Mouse (Mus musculus): ENCODE results near the gene Lrrfip1.
A peak's percentile ranks its signal among the peaks of the same experiment; 100 is the strongest.

Lrrfip1 gene

DNA sequence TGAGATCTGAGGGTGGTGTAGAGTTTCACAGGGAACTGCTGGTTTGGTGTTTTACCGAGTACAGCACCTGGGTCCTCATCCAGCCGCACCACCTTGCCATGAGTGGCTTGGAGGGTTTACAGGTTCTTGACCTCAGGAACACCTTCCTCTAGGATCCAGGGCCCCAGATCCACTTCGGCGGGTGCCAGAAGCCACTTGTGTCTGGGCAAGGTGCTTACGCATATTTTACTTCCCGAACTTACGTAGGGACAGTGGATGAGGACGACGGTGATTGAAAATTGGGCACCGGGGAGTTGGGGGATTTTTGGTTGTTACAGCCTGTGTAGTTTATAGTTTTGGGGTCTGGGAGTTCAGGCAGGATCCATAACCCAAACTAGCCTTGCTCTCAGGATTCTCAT is 55.5 kb downstream of the Lrrfip1 start:
- DNase-seq (ENCODE audit: extremely low spot score, low read depth, low spot score), result no peak

DNA sequence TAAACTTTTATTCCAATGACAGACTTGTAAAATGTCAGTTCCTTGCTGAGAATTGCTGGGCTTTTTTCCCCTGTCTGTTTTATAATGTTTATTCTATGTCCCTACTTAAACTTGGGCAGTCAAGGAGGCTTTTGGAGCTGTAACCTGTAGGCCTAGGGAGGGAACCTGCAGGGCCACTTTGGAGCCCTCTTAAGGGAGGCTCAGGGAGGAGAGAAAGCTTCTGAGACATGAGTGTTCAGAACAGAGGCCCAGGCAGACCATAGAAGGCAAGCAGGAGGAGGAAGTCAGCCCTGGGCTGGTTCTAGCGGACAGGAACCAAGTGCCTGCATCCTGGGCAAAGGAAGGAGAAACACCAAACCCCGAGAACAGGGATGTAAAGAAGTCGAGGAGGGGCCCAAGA is 56.3 kb downstream of the Lrrfip1 start:
- no peak for DNase-seq (ENCODE audit: extremely low spot score, low read depth, low spot score)

DNA sequence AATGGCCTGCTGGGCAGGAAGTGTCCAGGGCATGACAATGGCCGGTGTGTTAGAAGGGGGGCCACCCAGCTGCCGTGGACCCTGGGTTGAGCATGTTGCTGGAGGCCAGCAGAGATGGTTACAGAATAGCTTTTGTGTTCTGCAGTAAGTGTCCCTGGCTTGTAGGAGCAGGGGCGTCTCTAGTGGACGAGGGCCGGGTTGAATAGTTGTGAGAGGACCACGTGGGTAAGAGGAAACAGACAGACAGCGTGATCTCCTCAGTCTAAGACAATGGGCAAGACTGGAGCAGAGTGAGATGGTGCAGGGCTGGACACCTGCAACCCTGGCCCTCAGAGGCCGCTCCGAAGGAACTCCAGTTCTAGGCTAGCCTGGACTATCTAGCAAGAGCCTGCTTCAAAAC is 57.2 kb downstream of the Lrrfip1 start:
- DNase-seq (ENCODE audit: extremely low spot score, low read depth, low spot score), result no peak

DNA sequence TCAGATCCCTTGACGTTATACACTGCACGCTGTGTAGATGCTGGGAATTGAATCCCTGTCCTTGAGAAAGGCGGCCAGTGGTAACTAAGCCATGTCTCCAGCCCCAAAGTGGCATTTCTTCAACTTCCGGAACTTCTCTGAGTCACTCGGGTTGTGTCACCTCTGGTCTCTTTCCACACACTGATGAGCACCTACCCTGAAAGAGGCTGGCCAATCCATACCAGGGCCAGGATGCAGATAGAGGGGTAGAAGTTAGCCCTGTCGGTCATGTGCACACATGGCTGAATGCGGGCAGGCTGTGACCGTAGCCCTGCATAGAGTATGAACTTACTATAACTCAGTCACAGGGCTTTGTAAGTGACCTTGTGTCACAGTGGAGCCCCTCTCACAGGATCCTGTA is 57.9 kb downstream of the Lrrfip1 start:
- no peak for DNase-seq (ENCODE audit: extremely low spot score, low read depth, low spot score)

DNA sequence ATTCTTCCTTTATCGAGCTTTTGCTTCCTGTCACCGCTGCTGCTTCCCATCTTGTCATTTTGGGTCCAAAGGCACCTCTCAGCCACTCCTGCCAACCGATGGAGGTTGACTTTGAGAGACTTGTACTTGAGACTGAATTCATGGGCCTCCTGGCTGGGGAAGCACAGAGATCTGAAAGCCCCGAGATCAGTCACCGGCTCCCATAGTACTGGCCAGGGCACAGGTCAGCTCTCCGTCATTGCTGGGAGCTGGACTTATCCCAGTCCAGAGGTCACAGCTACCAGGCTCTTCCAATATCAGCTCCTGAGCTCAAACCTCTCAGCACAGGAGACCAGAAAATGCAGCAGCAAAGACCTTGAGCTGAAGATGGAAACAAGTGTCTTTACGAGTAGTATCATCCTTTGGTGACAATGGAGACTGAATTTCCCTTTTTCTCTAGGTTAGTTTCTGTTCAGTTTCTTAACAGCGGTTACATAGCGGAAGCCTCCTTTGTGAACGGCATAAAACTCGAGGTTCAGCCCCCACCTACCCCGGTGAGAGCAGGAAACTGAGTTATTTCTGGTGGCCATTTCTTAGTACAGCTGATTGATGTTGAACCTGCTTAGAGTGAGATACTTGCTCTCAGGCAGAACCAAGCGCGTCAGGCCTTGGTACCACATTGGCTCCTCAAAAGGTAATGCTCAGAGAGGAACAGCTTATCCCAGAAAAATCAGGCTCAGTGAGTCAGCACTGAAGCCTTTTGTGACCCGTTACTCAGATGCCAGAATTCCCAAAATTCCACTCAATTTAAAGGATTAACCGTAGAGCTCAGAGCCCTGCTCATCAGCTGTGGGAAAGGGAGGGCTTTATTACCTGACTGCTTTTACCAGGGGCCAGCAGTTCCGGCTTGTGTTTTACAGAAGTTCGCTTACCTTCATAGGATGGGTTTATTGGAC is 59.0 kb downstream of the Lrrfip1 start:
- DNase-seq (ENCODE audit: extremely low spot score, low read depth, low spot score), result no peak

DNA sequence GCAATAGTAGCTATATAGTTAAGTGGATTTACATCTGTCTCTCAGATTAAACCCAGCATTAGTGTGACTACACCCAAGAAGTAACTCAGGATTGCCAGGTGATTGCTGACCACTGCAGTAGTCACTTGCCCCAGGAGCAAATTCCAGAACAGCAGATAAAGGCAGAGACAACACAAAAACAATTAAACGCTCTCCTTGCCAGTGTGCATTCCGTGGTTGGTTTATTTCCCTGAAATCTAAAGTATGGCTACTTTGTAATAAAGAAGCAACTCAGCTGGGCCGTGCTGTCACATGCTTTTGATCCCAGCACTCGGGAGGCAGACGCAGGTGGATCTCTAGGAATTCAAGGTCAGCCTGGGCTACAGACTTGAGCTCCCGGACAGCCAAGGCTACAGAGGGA is 59.7 kb downstream of the Lrrfip1 start:
- DNase-seq (ENCODE audit: extremely low spot score, low read depth, low spot score), result no peak

DNA sequence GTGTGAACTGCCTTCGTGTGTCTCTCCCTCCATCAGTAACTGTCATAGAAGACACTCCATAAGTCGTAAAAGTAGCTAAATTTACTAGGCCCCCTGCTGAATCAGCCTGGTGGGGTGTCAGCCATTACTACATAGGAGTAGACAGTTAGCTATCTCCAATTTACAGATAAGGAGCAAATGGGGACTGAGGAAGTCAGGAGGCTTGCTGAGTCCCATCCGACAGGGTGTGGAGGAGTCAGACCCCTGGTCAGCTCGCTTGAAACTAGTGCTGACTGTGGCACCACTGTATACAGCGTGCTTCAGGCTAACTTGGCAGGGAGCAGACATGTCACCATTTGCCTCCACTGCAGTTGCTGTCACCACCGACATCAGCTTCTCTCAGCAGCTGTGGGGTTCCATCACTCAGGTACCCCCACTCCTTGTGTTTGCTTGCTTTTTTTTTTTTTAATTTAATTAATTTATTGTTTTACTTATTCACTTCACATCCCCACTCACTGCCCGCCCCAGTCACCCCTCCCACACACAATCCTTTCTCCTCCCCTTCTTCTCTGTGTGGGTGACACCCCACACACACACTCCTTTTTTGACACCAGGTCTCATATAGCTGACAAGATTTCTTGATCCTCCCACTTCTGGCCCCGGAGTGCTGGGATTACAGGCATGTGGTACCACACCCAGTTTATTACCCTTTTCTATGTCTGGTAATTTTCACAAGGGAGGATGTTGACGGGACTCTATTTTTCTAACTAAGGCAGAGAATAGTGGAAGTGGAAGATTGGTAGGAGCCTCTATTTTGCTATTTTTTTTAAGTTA is 61.5 kb downstream of the Lrrfip1 start:
- no peak for DNase-seq (ENCODE audit: extremely low spot score, low read depth, low spot score)

DNA sequence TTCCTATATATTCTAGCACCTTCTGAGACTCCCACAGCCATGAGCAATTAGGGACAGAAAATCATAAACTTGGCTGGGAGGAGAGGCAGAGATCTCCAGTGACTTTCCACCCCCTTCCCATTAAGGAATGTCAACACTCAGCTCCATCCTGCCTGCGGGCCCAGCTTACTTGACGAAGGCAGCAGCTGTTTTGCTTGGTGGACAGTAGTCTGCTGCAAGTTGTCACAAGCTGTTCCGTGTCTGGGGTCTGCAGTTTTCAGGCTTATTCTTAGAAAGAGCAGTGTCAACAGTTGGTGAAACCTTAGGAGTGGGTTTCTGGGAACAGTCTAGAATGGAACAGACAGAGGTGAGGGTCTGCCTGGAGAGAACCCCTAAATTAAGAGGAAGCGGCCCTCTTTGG is 62.6 kb downstream of the Lrrfip1 start:
- no peak for DNase-seq (ENCODE audit: extremely low spot score, low read depth, low spot score)

DNA sequence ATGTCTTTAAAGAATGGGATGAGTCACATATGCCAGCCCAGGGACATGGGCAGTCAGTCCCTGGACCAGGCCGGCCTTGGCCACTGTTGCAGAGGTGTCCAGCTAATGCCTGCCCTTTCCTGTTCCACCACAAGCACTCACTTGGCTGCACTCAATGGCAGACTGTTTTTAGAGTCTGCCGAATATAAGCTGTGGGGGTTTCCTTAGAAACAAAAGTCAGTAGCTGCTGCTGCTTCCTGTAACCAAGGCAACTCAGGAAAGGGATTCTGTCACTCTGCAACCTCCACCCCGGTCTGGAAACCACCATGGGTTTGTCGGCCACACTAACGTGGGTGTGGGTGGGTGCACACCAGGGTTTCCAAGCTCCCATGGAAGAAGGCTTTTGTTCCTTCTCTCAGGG is 63.8 kb downstream of the Lrrfip1 start:
- DNase-seq (ENCODE audit: extremely low spot score, low read depth, low spot score), result no peak

DNA sequence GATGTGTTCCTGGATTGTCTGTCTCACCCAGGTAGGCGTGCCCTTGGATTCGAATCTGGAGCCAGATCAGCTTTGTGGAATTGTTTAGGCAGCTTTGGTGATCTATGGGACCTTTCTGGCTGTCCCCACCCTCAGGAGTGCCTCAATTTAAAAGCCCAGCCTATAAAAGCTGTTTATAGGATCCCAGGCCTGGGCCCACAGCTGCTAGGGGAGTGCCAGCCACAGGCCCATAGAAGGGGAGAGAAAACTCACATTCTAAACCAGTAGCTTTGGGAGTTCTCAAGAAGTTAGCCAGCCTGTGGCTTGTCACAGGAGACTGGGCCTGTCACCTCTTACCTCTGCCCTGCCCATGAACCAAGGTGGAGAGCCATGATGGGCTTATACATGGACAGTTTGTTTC is 65.5 kb downstream of the Lrrfip1 start:
- no peak for DNase-seq (ENCODE audit: extremely low spot score, low read depth, low spot score)

DNA sequence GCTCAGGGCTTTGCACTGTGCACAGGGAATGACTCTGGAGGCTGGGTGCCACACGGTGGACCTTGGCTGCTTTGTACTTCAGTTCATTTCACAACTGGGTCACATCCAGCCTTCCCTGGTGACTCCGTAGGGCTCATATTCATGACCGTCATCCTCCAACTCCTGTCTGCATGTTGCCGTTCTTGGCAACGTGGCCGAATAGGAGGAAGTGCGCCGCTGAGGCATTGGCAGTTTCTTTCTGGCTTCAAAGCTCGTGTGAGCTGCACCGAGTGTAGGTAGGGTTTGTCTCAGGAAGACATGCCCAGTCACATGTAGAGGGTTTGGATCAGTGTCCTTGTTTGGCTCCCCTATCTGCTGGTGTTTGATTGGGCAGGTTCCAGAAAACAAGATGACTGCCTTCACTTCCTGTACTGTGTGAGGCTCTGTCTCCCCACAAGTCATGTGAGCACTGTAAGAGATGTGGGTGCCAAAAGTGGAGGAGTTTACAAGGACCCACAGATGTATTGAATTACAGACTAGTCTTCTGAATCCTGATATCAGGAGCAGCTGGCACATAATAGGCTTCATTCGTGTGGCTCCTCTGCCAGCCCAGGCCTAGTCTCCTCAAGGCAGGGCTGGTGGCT is 66.5 kb downstream of the Lrrfip1 start:
- no peak for DNase-seq (ENCODE audit: extremely low spot score, low read depth, low spot score)

DNA sequence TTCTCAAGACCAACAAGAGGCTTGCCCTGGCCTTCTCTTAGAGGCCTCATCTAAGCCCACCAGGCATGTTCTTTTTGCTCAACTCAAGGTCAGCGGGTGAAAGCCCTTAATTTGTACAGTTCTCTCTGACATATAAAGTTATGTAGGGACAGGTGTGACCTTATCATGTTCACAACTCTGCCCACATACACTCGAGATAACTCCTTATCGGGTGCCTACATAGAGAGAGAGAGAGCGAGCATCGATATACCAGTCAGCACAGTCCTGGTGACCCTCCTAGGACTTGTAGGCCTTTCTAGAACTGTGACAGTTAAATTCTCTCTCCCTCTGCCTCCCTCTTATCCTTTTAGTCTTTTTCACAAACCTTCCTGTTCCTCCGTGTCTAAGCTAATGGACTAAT is 67.5 kb downstream of the Lrrfip1 start:
- no peak for DNase-seq (ENCODE audit: extremely low spot score, low read depth, low spot score)

DNA sequence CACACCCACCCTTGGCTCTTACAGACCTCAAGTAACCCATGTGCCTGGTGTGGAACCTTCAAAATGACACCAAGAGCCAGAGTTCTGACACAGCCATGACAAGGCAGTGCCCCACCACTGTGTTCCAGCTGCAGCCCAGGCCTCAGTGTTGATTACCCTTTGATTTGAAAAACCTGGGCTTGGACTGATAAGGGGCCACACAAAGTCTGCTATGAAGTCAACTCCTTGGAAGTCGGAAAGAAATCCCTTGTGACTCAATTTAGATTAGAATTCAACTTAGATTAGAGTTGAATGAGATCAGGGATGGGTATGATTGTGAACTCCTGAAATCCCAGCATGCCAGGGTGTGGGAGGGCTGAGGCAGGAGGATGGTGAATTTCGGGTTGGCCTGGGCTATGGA is 68.1 kb downstream of the Lrrfip1 start:
- no peak for DNase-seq (ENCODE audit: extremely low spot score, low read depth, low spot score)

DNA sequence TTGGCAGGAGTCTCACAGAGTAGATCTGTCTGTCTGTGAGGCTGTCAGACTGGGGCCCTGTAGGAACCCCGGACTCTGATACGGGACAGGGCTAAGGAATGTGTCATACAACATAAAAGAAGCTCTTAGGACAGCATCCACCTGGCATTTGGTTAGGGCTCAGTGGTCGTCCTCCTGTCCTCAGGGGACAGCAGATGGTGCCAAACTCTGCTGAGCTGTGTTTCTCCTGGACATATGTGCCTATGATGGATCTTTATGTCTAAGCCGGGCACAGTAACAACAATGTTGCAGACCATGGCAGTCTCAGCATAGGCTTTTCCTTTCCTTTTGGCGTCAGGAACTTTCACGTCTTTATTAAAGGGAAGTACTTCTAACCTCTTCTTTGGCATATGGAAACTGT is 69.2 kb downstream of the Lrrfip1 start:
- no peak for DNase-seq (ENCODE audit: extremely low spot score, low read depth, low spot score)

DNA sequence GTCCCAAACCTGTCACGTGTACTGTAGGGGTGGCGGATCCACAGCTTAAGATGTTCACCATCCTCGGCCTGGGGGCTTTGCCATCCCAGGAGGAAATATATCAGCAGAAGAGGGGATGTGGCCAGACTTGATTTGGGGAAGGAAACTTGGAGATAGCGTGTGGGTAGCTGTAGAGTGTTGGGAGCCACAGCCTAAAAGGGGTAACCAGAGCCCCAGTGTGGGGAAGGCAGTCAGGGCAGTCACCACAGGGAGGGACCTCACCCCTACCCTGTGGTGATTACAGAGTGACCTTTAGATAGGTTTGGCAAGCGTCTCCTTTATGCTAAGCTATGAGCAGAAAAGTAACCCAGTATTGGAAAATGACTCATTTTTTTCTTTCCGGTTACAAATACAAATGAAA is 71.0 kb downstream of the Lrrfip1 start:
- no peak for DNase-seq (ENCODE audit: extremely low spot score, low read depth, low spot score)

DNA sequence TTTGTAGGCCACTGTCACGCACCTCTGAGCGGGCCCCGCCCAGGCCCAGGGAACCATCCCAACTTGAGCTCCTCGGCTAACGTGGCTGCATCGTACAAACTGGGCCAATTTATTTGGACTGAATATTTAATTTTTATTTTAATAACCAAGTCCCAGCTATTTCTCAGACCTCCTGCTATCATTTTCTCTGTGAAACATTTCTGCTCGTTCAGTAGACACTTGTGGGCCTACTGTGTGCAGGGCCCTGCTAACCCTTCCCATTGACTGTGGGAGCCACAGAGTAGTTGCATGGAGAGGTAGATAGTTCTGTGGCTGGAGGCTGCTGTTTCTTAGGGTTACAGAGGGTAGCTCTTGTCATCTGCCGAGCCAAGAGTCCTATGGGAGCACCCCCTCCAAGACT is 72.0 kb downstream of the Lrrfip1 start:
- no peak for DNase-seq (ENCODE audit: extremely low spot score, low read depth, low spot score)

DNA sequence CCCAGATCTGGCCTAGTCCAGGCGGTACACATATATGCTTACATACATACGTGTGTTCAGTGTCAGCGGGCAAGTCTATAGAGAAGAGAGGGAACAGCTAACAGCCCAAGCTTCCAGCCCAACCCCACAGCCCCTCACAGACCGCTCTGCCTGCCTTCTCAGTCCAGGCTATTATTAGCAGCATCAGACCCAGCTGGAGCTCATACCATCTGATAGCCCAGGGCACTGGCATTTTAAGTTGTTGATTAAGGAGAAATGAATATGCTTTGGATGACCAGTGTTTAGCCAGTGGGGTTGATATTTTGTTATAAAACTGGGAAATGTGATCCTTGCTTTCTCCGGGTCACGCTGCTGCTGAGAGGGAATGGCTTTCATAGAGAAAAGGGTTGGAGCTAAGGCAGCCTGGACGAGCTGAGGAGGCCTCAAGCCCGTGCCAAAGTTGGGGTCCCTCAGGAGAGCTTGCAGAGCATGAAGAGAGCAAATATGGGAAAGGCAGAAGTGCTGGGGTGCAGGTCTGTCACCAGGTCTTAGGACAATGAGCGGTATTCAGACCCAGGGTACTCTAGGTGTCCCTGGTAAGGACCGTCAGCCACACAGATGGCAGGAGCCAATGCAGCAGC is 73.2 kb downstream of the Lrrfip1 start:
- no peak for DNase-seq (ENCODE audit: extremely low spot score, low read depth, low spot score)

DNA sequence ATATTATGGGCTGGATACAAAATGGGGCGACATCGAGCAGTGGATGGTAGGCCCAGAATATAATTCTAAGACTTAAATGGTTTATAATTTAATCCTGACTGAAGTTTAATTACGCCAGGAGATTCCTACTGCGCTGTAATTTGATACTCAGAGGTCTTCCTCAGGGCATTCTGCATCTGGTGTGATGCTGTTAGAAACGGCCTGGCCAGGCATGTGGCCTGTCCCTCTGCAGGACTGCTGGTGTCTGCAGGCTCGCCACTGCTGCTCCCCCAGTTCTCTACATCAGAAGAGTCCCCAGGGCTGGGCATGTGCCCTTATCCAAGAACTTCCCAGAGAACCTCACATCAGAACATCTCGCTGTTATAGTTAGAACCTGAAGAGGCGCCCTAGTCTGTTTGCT is 78.4 kb downstream of the Lrrfip1 start:
- peak; percentile 31 for DNase-seq (ENCODE audit: extremely low spot score, low read depth, low spot score)

DNA sequence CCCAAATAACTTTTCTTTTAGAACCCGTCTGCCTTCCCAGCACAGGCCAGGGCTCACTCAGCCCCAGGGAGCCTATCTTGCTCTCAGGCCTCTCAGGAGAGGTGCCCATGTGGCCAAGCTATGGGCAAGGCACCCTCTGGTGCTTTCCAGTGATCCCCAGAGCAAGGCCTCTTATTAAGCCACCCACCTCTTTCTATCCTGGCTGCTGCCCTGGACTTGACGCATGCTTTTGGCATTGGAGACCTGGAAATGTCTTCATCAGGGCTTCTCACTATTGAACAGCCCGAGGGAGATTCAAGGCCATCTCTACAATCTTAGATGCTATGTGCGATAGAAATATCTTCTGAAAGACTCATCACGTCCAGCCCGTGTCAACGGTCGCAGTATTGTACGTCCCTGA is 78.9 kb downstream of the Lrrfip1 start:
- DNase-seq (ENCODE audit: extremely low spot score, low read depth, low spot score), result no peak

DNA sequence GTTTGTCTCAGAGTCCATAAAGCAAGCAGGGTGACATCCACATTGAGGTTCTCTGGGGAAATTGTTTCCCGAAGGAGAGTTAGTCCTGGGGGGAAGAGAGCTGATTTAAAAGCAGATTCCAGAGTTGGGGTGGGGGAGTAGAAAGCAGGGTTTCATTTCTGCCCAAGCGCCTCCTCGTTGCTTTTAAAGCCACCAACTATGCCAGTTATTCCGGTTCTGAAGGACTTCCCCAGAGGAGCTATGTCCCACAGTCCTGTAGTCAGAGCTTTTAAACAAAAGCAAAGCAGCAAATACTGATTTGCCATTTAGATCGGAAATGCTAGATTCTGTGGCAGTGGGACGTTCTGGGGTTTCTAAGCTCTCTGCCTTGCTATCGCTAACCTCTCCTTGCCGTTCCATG is 79.4 kb downstream of the Lrrfip1 start:
- no peak for DNase-seq (ENCODE audit: extremely low spot score, low read depth, low spot score)

DNA sequence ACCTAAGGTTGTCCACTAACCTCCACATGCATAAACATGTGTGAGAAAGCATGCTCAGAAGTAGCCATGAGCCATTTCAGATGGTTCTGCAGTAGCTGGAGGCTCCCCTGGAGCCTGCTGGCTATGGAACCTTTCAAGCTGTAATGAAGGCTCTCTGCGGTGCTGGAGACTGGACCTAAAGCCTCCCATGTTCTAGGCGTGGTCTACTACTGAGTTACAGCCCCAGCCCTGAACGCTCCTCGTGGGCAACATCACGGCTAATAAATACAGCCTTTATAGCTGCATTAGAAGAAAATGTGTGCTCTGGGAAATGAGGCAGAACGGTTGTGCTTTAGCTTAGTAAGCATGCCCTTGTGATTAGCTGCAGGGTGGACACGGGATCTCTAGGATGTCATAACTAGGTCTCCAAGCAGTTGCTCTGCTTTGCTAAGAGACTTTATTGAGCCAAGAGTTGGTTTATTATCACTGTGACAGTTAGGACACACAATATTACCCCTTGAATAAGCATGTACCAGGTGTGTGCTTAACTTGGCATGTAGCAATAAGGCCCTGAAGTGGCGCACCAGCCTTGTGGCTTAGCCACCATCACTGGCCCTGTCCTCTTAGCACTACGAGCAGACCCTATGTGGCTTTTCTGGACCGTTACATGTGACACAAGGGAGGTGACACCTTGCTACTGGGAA is 81.3 kb downstream of the Lrrfip1 start:
- no peak for DNase-seq (ENCODE audit: extremely low spot score, low read depth, low spot score)
